Comparison of ENCODE assay signal across 15 mouse cellular contexts in genomic region chr2:6674401-6674800, GRCm38 (mm10).
"Had no signal": no experiment of that assay in that cellular context is flagged by ENCODE, and none has a peak within 500 bp of the region (broad histone marks: within the 10 kb centered on the region; RNA-seq: fewer than 3 reads in every experiment).

No protein-coding gene starts in this region.

- H3K9ac ChIP-seq: liver, embryonic 15.5 days; lung, embryonic 14.5 days; neural tube, embryonic 13.5 days had no signal

- H3K27ac ChIP-seq: limb, embryonic 10.5 days; liver, embryonic 15.5 days; neural tube, embryonic 13.5 days; stomach, postnatal 0 days had no signal

- H3K4me3 ChIP-seq: limb, embryonic 10.5 days; liver, embryonic 15.5 days; neural tube, embryonic 13.5 days had no signal

- H3K36me3 ChIP-seq: limb, embryonic 10.5 days; liver, embryonic 15.5 days; neural tube, embryonic 13.5 days had no signal

- DNase-seq: kidney, adult 11 months; kidney, postnatal 25 days; layer of hippocampus, adult 9-11 months; layer of hippocampus, postnatal 36 days; lung, embryonic 14.5 days; lung, postnatal 10 days; lung, postnatal 4 days; midbrain, embryonic 14.5 days; right cerebral cortex, postnatal 14 days; thymus, postnatal 4 days had no signal

- H3K9me3 ChIP-seq: limb, embryonic 10.5 days; liver, embryonic 15.5 days; neural tube, embryonic 13.5 days had no signal

- H3K27me3 ChIP-seq: liver, embryonic 15.5 days; neural tube, embryonic 13.5 days had no signal

- H3K4me1 ChIP-seq: limb, embryonic 10.5 days; liver, embryonic 15.5 days; neural tube, embryonic 13.5 days had no signal

- H3K4me2 ChIP-seq: liver, embryonic 11.5 days; liver, embryonic 15.5 days; lung, embryonic 14.5 days; neural tube, embryonic 13.5 days had no signal
